Mouse (Mus musculus) kidney, adult 18-20 months (tissue): ENCODE data around the gene Lcn4.

Experiments
- DNase-seq: peaks from one replicate; pipeline ENCODE4 v3.0.0; 2021

Gene Lcn4

DNA sequence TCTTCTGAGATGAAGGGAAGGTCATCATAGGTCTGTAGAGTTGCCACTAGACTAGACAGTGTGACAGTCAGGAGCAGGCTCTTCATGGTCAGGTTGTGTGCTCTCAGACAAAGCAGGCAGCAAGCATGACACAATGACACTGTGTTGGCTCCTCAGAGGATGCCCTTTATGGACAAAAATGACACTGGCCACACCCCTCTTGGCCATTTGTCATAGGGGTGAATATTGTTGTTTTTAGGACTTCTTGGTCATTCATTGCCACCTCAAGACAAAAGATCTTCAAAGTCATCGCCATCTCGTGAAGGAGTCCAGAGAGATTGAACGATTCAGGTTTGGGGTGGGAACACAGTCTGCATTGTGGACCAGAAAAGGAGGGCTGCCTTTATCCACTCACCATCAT, at the start of gene Lcn4:
Gene Lcn4, minus strand, starts transcription at position 101 of the 400 bp plus-strand sequence.
- DNase-seq = no peak

- no peak for DNase-seq
Observed at GRCm38 (mm10) chr2:26686171-26686675, 15.1 kb upstream of the Lcn4 start.

GRCm38 (mm10) chr2:26668746-26669145, 2.3 kb downstream of the Lcn4 start:
- no peak for DNase-seq

GRCm38 (mm10) chr2:26663551-26663950, 7.5 kb downstream of the Lcn4 start:
- DNase-seq = peak; percentile 55

DNA sequence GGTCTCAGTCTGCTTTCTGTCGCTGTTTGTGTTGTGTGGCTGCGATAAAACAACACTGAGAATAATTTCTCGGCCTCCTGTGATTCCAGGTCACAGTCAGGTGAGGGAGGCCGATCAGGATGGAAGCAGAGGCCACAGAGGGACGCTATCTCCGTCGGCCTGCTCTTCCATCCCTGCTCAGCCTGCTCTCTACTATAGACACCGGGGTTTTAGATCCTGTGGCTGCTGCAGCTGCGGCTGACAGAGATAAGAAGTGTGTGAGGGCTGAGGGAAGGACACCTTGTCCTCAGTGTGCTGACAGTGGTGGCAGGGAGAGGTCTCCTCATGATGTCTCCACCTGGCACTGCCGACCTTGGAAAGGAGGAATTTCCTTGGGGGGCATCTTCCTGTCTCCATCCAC, 8.0 kb downstream of the Lcn4 start:
- DNase-seq = no peak

DNA sequence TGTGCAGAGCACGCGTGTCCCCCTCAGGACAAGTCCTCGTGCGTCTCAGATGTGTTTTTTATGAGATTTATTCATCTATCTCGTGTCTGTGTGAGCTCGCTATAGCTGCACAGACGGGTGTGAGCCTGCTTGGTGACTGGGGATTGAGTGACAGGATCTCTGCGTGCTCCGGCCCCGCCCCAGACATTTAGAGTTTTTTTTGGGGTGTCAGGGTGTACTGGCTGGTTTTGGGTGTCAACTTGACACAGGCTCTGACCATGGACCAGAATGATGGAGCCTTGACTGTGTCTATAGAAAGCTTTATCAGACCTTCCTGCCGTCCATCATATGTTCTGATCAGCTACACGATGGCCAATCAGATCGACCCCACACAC, 8.6 kb downstream of the Lcn4 start:
- DNase-seq = no peak

GRCm38 (mm10) chr2:26661768-26662508, 9.1 kb downstream of the Lcn4 start:
- no peak for DNase-seq

- no peak for DNase-seq
Observed at GRCm38 (mm10) chr2:26661143-26661752, 9.8 kb downstream of the Lcn4 start.

DNA sequence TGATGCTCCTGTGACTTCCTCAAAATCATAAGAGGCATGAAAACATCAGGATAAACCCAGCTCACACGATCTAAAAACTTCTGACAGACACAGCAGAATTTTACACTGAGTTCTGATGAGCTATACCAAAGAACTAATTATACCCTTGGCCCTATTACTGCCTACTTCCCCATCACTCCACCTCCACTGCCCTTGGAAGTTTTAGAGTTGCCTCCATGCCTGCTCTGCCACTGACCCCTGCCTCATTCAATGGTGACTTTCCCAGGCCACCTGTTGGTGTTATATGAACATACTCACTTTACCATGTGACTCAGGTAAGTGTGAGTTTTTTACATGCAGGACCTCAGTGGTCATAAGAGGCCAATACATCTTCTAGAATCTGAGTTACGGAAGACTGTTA, 13.7 kb downstream of the Lcn4 start:
- no peak for DNase-seq

DNA sequence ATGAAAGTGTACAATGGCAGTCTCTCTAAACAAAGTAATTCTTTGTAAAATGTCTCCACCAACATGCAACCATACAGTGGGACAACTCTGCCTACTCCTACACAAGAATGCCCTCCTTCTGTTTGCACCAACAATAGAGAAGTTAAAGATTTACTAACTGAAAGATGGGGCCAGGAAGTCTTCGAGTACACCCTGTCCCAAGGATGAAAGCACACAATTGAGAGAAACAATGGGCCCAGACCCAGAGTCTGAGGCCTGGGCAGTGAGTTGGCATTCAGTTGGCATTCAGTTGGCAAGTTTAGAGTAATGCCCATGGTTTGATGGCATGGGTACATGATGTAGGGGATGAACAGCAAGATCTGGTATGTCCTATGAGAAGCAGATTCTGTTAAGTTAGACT, 16.4 kb downstream of the Lcn4 start:
- DNase-seq = no peak

DNA sequence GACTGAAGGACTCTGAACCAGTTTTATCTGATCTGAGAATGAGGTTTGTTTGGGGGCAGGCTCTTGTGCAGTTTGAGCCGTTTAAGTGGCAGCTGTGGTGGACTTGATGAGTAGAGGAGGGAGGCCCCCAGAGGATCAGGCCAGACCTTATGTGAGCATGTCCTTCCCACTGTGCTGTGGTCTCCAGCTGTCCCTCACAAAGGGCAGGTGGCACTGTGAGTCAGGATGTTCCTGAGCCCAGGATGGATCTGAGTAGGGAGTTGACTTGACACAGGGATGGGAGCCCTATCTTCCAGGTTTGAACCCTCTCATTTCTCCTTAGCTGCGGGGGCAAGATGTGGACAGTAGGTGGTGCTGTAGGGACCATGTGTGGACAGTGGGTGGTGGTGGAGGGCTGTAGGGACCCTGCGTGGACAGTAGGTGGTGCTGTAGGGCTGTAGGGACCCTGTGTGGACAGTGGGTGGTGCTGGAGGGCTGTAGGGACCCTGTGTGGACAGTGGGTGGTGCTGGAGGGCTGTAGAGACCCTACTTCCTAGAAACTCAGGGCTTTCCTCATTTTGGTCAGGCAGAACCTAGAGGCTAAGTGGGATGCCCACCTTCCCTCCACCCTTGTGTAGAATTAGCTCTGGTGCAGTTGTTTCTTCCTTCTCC, 24.3 kb downstream of the Lcn4 start:
- peak; percentile 72 for DNase-seq

- DNase-seq = peak; percentile 33
Observed at GRCm38 (mm10) chr2:26643942-26644341, 27.1 kb downstream of the Lcn4 start.

GRCm38 (mm10) chr2:26641006-26641647, 30.0 kb downstream of the Lcn4 start:
- no peak for DNase-seq

- peak; percentile 99 for DNase-seq
Observed at GRCm38 (mm10) chr2:26639838-26640830, 30.9 kb downstream of the Lcn4 start.

DNA sequence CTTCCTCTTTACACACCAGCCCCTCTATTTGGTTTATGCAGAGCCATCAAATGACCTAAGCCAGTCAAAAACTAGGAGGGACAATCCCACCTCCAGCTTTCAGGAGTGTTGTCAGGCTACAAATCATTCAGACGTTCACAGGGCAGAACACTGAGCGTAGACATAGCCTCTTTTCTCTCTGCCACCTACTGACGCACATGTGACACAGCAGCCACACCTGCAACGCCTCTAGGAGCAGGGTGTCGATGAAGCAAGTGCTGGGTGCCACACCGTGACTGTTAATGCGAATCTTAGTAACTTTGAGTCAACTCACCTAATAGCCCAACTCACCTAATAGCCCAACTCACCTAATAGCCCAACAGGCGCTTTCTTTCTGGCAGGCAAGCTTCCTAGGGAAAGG, 32.0 kb downstream of the Lcn4 start:
- DNase-seq = peak; percentile 48

GRCm38 (mm10) chr2:26638572-26638971, 32.5 kb downstream of the Lcn4 start:
- no peak for DNase-seq

- no peak for DNase-seq
Observed at GRCm38 (mm10) chr2:26638039-26638438, 33.0 kb downstream of the Lcn4 start.

DNA sequence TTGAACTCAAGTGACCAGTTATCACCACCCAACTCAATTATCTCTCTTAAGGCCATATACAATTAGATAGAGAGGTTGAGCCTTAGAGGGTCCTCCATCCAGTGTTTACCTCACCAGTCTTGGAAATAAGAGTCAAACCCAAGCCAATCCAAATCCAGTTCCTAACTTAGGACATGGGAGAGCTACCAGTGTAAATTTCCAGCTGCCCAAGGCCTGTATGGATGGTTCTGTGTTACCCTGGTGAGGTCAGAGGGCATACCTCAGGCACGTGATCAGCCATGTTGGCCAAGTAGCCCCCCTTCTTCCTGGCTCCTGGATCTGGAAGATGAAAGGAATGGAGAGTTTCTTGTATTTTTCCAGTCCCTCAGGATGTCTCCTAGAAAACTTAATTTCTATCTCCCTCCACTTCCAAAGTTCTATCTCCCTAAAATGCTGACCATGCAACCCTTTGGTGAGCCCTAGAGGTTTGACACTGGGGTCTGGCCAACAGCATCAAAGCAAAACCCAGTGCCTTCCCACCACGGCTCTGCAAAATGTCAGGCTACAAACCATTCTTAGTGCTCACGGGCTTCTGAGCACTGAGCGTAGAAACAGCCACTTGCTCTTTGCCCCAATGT, 33.7 kb downstream of the Lcn4 start:
- no peak for DNase-seq

DNA sequence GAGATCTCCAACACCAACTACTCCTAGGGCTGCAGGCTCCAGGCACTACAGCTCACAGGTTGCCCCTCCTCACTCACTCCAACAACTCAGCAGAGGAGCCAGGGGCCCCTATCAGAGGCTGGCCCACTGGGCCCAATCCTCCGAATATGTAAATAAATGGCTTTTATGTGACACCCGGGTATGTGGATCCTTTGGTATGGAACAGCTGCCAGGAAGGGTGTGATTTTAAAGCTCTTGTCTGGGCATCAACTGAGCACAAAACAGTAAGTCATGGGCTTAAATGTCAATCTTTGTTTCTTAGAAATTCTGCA, 34.8 kb downstream of the Lcn4 start:
- no peak for DNase-seq

DNA sequence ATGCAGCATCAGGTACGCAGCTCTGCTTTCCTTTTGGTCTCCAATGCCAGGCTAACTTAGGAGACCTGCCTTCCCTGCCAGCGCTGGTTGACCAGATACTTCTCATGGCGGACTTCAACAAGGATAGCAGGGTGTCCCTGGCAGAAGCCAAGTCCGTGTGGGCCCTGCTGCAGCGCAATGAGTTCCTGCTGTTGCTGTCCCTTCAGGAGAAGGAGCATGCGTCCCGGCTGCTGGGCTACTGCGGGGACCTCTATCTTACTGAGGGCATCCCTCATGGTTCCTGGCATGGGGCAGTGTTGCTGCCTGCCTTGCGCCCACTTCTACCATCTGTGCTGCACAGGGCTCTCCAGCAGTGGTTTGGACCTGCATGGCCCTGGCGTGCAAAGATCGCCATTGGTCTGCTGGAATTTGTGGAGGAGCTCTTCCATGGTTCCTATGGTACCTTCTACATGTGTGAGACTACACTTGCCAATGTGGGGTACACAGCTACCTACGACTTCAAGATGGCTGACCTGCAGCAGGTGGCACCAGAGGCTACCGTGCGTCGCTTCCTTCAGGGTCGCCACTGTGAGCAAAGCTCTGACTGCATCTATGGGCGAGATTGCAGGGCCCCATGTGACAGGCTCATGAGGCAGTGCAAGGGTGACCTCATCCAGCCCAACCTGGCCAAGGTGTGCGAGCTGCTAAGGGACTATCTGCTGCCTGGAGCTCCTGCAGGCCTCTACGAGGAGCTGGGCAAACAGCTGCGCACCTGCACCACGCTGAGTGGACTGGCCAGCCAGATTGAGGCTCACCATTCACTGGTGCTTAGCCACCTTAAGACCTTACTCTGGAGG, 35.4 kb downstream of the Lcn4 start:
- no peak for DNase-seq
